Mouse (Mus musculus): ENCODE data around the gene Steap3.

The Steap3 gene

GRCm38 (mm10) chr1:120198942-120199341, 73.6 kb downstream of the Steap3 start:
- no peak for DNase-seq (ENCODE audit: low read depth, low spot score)

- DNase-seq (ENCODE audit: low read depth, low spot score), result no peak
Measured at GRCm38 (mm10) chr1:120198151-120198550, 74.4 kb downstream of the Steap3 start.

GRCm38 (mm10) chr1:120197189-120197588, 75.3 kb downstream of the Steap3 start:
- no peak for DNase-seq (ENCODE audit: low read depth, low spot score)

GRCm38 (mm10) chr1:120196724-120197123, 75.8 kb downstream of the Steap3 start:
- no peak for DNase-seq (ENCODE audit: low read depth, low spot score)

- DNase-seq (ENCODE audit: low read depth, low spot score), result no peak
Measured at GRCm38 (mm10) chr1:120195947-120196346, 76.6 kb downstream of the Steap3 start.

GRCm38 (mm10) chr1:120193586-120193985, 78.9 kb downstream of the Steap3 start:
- no peak for DNase-seq (ENCODE audit: low read depth, low spot score)

- DNase-seq (ENCODE audit: low read depth, low spot score), result no peak
Measured at GRCm38 (mm10) chr1:120192321-120192720, 80.2 kb downstream of the Steap3 start.

GRCm38 (mm10) chr1:120190946-120191345, 81.6 kb downstream of the Steap3 start:
- DNase-seq (ENCODE audit: low read depth, low spot score), result no peak

GRCm38 (mm10) chr1:120190300-120190699, 82.2 kb downstream of the Steap3 start:
- no peak for DNase-seq (ENCODE audit: low read depth, low spot score)

- DNase-seq (ENCODE audit: low read depth, low spot score), result no peak
Measured at GRCm38 (mm10) chr1:120189206-120189605, 83.3 kb downstream of the Steap3 start.

- no peak for DNase-seq (ENCODE audit: low read depth, low spot score)
Measured at GRCm38 (mm10) chr1:120187059-120187458, 85.4 kb downstream of the Steap3 start.

GRCm38 (mm10) chr1:120186655-120187054, 85.8 kb downstream of the Steap3 start:
- DNase-seq (ENCODE audit: low read depth, low spot score), result no peak

GRCm38 (mm10) chr1:120186204-120186603, 86.3 kb downstream of the Steap3 start:
- no peak for DNase-seq (ENCODE audit: low read depth, low spot score)

GRCm38 (mm10) chr1:120177141-120177540, 95.4 kb downstream of the Steap3 start:
- no peak for DNase-seq (ENCODE audit: low read depth, low spot score)

- DNase-seq (ENCODE audit: low read depth, low spot score), result no peak
Measured at GRCm38 (mm10) chr1:120176313-120176712, 96.2 kb downstream of the Steap3 start.

GRCm38 (mm10) chr1:120174991-120175390, 97.5 kb downstream of the Steap3 start:
- no peak for DNase-seq (ENCODE audit: low read depth, low spot score)

- DNase-seq (ENCODE audit: low read depth, low spot score), result no peak
Measured at GRCm38 (mm10) chr1:120171819-120172521, 100.5 kb downstream of the Steap3 start.

GRCm38 (mm10) chr1:120170307-120170706, 102.2 kb downstream of the Steap3 start:
- no peak for DNase-seq (ENCODE audit: low read depth, low spot score)

- no peak for DNase-seq (ENCODE audit: low read depth, low spot score)
Measured at GRCm38 (mm10) chr1:120168674-120169073, 103.8 kb downstream of the Steap3 start.

GRCm38 (mm10) chr1:120168016-120168415, 104.5 kb downstream of the Steap3 start:
- DNase-seq (ENCODE audit: low read depth, low spot score), result no peak

- no peak for DNase-seq (ENCODE audit: low read depth, low spot score)
Measured at GRCm38 (mm10) chr1:120162616-120163015, 109.9 kb downstream of the Steap3 start.

- no peak for DNase-seq (ENCODE audit: low read depth, low spot score)
Measured at GRCm38 (mm10) chr1:120161502-120161901, 111.0 kb downstream of the Steap3 start.

- DNase-seq (ENCODE audit: low read depth, low spot score), result no peak
Measured at GRCm38 (mm10) chr1:120158474-120159127, 113.9 kb downstream of the Steap3 start.
